Mouse (Mus musculus): Measurements from ENCODE around the gene Fam57b.
"Not testable (repeated sequence)": the region's sequence is repeated elsewhere in the genome, so short reads cannot be mapped to it uniquely, and the experiment has no call there.

Gene Fam57b

DNA sequence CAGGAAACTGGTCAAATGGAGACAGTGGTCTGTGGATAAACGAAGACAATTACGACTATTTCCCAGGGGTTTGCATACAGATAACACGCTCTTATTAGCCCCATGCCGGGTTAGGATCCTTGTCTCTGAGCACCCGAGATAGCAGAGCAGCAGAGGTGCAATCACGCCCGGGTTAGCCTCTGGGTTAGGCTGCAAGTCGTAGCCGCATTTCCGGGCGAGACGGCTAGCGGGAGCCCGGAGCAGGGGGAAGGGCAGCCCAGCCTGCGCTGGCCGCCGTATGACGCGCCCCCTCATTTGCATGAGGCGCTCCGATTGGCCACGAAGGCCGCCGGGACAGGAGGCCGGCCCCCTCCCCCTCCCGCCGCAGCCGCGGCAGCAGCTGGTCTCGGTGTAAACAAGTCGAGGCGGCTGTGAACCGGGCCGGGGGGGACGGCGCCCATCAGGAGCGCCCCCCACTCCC lies 20.8 kb upstream of the Fam57b start, which contains the start of gene Ypel3:
Gene Ypel3, plus strand, starts transcription at position 358 of the 460 bp plus-strand sequence.
- peak; percentile 82 for ATAC-seq (ENCODE audit: insufficient number of reproducible peaks, low FRiP score, low TSS enrichment)

DNA sequence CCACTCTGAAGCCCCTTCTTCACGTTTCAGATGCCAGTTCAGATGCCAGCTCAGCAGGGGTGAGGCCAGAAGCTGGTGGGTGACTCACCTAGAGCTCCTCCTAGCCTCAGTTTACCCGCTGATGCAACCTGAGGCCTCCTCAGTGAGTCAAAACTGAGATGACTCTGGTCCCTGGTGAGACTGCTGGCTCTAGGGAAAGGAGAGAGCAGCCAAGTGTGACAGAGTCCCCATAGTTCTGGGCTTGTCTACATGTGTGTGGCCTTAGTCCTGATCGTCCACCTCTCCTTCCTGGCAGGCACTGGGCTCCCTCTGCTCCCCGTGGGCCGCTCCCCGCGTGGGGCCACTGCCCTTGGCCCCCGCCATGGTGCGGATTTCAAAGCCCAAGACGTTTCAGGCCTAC lies 20.0 kb upstream of the Fam57b start:
- ATAC-seq (ENCODE audit: insufficient number of reproducible peaks, low FRiP score, low TSS enrichment) = no peak

DNA sequence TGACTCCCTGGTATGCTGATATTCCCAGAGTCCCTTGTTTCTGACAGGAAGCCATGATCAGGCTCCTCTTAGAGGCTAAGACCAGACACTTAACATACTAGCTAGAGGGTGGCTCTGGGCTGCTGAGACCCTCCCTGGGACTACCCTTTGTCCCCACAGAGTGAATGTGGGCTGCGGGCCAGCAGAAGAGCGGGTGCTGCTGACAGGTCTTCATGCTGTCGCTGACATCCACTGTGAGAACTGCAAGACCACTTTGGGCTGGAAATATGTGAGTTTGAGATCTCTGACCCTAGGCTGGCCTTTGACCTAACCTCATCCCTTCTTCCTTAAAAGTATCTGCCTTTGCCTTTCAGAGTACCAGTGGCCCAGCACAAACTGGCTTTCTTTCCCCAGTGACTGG lies 19.3 kb upstream of the Fam57b start:
- no peak for ATAC-seq (ENCODE audit: insufficient number of reproducible peaks, low FRiP score, low TSS enrichment)

DNA sequence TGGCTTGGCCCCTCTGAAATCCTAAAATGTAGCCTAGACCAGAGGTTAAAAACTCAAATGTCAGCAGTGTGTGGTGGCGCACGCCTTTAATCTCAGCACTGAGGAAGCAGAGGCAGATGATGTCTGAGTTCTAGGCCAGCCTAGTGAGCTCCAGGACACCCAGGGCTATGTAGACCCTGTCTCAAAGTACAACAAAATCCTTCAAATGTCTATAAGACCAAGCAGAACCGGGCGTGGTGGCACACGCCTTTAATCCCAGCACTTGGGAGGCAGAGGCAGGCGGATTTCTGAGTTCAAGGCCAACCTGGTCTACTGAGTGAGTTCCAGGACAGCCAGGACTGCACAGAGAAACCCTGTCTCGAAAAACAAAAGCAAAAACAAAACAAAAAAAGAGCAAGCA lies 18.4 kb upstream of the Fam57b start:
- ATAC-seq (ENCODE audit: insufficient number of reproducible peaks, low FRiP score, low TSS enrichment) = not testable (repeated sequence)

DNA sequence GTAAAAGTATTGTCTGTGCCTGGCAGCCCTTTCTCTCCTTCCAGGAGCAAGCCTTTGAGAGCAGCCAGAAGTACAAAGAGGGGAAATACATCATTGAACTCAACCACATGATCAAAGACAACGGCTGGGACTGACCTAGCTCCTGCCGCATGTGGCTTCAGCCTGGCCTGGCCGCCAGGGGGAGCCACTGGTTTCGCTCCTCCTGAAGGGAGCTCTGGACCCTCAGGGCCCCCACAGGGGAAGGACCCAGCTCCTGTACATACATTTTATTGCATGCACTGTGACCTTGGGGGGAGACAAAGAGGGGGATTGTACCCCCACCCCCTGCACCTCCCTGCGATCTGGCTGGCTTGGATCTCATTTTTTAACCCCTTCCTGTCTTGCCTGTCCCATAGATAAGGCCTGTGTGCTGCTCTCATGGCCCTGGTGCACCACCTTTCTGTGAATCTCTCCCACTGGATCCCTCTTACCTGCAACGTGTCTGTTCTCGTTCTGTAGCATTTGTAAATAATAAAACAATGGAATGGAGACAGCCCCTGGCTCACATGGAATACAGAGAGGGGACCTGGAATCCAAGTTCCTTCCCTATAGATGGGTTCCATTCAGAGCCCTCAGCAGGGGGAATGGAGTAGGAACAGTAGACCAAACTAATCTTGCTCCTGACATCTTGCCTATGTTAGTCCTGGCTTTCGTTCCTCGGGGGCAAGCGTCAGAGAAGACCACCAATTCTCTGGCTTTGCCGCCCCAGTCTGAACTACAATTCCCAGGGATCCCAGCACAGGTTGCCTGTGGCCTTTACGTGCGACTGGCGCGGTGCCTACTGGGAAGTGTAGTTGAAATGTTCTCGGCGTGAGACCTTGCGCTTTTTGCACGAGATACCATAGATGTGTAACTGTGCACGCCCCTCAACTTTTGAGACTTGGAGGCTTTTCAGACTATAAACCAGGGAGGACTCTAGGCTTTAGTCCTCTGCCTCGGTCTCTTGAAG lies 17.2 kb upstream of the Fam57b start:
- no peak for ATAC-seq (ENCODE audit: insufficient number of reproducible peaks, low FRiP score, low TSS enrichment)

DNA sequence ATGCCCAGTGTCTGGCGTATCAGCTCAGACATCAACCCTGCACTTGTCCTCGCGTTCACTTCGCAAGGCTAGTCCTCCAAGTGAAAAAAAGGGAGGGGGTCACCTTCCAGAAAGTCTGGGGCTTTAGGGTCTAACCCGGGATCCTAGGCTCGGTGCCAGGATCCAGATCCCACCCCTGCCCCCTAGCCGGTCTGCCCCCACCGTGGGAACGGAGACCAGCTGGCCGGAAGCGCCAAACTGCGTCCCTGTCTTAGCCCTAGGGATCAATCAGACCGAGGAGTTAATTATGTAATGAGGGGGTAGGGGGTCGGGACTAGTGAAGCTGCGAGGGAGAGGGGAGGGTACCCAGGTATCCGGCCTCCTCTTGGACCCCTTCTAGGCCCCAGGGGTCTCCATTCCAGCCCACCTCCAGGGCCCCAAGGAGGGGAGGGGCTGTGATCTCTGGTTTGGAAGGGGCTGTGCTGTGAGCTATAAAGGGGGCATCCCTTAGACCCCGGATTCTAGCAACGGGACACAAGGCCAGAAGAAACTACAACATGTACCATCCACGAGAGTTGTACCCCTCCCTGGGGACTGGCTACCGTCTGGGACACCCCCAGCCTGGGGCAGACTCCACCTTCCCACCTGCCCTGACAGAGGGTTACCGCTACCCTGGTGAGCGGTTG lies 16.4 kb upstream of the Fam57b start, which contains the start of gene Tbx6:
Gene Tbx6, plus strand, starts transcription at position 513 of the 665 bp plus-strand sequence.
- ATAC-seq (ENCODE audit: insufficient number of reproducible peaks, low FRiP score, low TSS enrichment) = no peak

DNA sequence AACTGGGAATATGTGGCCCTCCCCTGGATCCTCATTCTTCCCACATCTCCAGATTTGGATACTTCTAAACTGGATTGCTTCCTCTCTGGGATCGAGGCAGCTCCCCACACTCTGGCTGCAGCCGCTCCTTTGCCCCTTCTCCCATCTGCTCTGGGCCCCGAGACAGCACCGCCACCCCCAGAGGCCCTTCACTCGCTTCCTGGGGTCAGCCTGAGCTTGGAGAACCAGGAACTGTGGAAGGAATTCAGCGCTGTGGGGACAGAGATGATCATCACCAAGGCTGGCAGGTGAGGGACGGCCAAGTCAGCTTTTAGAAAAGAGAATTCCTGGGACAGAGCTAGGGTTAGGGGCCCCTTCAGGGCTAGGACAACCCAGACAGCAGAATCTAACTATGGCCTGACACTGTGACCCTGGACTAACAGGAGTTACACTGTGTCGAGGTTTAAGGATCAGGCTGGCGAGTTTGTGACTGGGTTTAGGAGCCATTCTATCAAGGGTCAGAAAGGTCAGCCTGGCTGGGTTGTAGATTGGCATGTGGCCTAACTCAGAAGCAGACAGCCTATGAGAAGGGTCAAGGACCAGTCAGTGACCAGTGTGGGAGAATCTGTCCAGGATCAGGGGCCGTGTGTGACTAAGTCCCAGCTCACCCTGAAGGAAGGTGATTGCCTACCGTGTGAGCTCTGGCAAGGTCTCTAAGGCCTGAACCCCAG lies 15.7 kb upstream of the Fam57b start:
- ATAC-seq (ENCODE audit: insufficient number of reproducible peaks, low FRiP score, low TSS enrichment) = no peak

DNA sequence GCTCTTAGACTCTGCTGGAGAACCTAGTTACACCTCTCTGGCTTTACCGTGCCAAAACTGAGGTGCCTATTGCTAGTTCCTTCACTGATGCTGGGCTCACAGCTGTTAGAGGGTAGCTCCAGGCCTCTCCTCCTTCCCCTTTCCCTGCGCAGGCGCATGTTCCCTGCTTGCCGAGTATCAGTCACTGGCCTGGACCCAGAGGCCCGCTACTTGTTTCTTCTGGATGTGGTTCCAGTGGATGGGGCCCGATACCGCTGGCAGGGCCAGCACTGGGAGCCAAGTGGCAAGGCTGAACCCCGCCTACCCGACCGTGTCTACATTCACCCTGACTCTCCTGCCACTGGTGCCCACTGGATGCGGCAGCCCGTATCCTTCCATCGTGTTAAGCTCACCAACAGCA lies 14.8 kb upstream of the Fam57b start:
- ATAC-seq (ENCODE audit: insufficient number of reproducible peaks, low FRiP score, low TSS enrichment) = no peak

DNA sequence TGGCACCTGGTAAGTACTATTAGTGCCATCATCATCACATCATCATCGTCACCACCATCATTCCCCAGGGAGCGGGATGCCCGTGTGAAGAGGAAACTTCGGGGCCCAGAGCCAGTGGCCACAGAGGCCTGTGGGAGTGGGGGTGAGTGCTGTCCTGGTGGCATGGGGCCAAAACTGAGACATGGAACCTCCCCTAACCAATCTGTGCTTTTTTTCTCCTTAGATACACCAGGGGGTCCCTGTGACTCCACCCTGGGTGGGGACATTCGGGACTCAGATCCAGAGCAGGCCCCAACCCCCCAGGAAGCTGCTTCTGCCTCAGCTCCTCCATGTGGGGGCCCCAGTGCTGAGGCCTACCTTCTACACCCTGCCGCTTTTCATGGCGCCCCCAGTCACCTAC lies 13.0 kb upstream of the Fam57b start:
- ATAC-seq (ENCODE audit: insufficient number of reproducible peaks, low FRiP score, low TSS enrichment) = no peak

DNA sequence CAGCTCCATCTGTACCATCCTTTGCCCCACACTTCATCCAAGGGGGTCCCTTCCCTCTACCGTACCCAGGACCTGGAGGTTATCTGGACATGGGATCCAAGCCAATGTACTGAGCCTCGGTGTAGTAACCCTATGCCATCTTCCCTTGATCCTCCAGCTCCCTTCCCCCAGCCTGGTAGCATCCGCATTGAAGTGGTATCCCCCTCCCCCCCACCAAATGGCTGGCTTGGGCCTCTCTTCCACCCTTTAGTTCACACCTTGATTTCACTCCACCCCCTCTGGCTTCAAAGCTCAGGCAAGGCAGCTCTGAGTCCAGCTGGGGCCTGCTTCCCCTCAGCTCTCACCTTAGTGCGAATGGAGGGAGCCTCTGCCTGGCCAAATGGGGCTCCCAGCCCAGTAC lies 12.4 kb upstream of the Fam57b start:
- no peak for ATAC-seq (ENCODE audit: insufficient number of reproducible peaks, low FRiP score, low TSS enrichment)

DNA sequence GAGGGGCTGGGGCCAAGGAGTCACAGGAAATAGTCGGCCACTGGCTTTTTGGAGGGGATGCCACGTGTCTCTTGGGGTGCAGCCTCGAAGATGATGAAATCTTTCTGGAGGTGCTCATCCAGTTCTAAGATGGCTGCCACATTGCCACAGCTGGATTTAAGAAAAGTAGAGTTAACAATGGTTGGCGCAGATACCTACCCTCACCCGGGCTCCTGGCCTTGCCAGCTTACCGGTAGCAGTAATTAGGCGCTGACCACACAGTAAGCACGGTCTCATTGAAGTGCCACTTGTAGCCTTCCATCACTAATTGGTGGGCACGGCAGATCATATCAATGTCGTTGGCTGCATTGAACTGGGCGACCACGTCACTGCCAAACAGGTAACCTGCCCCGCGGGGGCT lies 11.3 kb upstream of the Fam57b start:
- no peak for ATAC-seq (ENCODE audit: insufficient number of reproducible peaks, low FRiP score, low TSS enrichment)

DNA sequence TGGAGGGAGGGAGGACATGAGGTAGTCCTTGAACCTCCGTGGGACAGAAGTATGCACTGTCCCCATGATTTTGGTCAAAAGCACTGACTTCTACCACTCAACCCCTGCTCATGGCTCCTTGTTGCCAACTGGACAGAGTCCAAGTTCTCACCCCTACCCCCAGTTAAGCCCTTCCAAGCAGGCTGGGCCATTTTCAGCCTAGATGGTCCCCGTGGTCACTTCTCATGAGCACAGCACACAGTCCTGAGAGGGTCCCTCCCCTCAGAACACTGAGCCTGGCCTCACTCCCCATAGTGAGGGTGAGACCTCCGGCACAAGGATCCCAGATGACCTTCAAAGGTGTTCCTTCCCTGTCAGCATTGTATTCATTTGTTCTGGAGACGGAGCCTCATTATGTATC lies 8.3 kb upstream of the Fam57b start:
- no peak for ATAC-seq (ENCODE audit: insufficient number of reproducible peaks, low FRiP score, low TSS enrichment)

DNA sequence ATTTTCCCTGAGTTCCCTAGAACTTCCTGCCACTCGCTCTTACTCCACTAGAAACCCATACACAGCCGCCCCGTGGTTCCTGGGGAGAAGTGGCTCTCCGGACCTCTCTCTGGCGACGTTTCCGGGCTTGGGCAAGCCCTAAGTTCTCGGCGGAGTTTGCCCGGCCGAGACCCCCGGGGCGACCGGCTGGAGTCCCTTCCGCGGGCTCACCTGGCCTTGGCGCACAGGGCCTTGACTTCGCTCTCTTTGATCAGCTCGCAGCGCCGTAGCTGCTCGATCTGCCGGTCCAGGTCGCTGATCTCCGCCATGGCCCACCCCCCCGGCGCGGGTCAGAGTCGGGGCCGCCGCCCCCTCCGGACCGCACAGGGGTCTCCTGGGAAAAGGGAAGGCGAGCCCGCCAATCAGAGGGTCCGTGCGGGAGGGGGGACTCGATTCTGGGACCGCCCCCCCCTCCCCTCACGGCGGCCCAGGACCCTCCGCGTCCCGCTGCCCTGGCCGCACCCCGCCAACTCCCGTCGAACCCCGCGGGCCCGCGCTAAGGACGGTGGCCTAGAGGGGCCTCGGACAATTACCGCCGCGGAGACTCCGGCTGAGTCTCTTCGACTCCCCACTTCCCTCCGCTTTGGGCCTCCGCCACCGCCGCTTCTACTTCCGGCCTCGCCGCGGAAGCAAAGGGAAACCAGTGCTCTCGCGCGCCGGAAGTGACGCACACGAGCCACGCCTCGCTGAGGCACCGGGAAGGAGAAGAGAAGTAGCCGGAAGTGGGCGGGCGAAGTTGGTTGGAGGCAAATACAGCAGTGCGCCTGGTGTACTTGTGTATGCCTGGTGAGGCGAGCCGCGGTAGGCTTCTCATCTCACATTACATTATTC lies 5.4 kb upstream of the Fam57b start, which contains the start of gene Ppp4c:
Gene Ppp4c, minus strand, starts transcription at position 646 of the 870 bp plus-strand sequence.
- peak; percentile 89 for ATAC-seq (ENCODE audit: insufficient number of reproducible peaks, low FRiP score, low TSS enrichment)

DNA sequence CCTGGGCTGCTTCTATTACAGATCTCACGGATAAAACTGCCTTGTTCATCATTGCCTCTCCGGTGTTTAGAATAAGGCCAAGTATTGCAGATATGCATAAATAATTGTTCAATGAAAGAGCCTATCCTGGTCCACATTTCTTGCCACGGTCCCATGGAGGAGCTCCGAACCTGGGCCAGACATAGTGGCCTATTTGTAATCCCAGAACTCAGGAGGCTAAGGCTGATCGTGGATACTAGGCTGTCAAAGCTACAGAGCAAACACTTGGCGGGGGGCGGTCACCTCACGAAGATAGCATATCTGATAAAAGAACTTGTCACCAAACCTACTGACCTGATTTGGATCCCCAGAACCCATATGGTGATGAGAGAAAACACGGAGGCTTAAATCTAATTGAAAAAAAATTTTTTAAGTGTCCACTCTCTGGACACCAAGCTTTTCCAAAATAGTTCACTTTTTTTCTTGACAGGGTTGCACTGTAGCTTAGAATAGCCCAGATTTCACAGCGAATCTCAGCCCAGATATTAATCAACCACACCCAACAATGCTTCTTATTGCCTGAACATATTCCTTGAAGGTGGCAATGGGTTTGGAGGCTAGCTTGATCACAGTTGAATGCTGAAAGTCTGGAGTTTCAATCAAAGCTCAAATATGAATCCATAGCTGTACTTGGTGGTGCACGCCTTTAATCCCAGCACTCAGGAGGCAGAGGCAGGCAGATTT lies 4.6 kb upstream of the Fam57b start:
- no peak for ATAC-seq (ENCODE audit: insufficient number of reproducible peaks, low FRiP score, low TSS enrichment)

DNA sequence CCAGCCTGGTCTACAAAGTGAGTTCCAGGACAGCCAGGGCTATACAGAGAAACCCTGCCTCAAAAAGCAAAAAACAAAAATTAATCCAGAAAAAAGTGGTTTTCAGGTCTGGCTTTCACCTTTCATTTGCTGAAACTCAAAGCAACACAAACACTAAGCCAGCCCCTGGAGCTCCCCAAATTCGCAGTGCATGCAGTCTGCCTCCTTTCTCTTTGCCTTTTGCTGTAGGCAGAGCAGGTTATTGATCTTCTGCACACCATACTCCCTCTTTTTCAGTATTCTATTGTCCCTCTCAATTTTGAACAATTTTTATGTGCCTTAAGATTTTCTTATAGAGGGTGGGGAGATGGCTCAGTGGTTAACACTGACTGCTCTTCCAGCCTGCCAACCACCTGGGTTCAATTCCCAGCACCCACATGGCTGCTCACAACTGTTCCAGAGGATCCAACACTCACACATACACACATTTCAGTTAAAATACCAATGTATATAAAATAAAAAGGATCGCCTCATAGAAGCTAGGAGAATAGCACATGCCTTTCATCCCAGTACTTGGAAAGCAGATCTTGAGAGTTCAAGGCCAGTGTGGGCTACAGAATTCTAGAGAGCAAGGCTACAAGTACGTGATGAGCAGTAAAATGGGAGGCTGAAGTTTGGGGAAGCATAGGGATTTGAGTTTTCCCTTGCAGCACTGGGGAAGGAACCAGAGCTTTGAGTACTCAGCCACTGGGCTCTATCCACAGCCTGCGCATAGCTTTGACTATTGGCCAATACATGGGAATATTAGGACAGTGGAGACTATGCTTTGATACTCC lies 3.8 kb upstream of the Fam57b start:
- ATAC-seq (ENCODE audit: insufficient number of reproducible peaks, low FRiP score, low TSS enrichment) = no peak

DNA sequence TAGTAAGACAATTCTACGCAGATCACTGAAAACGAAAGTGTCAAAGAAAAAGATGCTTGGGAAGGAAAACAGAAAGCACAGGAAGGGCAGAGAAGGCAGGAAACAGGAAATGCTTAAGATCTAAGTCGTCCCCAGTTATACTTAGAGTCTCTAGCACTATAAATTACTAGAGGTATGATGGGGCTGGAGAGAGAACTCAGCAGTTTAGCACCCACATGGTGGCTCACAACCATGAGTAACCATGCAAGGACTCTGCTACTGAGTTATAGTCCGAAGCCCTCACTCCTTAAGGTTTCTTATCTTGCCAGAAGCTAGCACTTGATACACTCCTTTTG lies 3.2 kb upstream of the Fam57b start:
- ATAC-seq (ENCODE audit: insufficient number of reproducible peaks, low FRiP score, low TSS enrichment) = no peak

DNA sequence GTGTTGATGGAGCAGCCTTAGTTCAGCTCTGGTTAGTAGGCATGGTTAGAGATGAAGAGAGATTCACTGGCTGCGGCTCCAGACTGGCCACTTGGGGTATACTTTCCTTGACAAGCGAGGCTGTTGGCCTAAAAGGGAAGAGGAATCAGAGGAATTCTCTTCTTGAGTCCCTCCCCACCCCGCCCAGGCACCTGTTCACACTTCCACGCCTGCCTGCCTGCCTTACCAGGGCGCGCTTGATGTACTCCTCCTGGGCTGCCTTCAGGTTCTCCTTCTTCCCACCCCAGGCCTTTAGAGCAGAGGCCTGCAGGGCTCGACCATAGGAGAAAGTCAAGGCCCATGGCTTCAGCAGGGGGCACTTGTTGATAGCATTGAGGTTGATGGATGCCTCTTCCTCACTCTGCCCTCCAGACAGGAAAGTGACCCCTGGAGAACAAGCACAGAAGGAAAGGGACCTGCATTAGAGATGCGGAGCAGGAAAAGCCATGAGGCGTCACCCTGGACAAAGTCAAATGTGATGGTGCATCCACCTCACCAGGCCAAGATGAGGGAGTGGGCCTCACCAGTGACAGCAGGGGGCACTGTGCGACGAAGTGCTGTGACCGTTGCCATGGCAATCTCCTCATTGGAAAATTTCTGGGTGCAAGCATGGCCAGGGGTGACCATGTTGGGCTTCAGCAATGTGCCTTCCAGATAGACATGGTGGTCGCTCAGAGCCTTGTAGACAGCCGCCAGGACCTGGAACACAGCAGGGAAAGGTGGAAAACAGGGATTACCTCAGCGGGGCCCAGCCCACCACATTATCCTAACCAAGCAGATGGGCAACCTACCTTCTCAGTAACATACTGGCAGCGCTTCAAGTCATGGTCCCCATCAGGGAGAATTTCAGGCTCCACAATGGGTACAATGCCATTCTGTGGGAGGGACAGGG lies 1.8 kb upstream of the Fam57b start:
- no peak for ATAC-seq (ENCODE audit: insufficient number of reproducible peaks, low FRiP score, low TSS enrichment)
